Mouse (Mus musculus): ENCODE data around the gene Rpia. TPM values are rescaled to one million over a fixed set of nuclear protein-coding genes. Genes with fewer than 3 reads are reported as not detected.

The Rpia gene
- polyA plus RNA-seq, 1 experiment = 18.7 TPM

DNA sequence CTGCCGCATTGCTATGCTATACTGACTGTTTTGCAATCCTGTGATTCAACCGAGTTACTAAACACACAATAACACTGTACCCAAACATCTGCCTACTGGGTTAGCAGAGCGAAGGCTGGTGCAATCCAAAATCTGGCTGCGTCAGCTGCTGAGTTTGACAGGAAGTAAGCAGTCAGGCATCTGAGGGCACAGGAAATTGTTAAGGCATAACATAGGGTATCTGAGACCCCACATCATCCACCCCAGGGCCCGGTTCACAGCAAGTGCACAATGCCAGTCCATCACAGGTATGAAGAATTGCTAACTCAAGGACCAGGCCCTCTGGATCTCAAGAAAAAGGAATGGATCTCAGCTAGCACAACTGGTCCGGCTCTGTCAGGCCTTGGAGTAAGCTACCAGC, 29.4 kb downstream of the Rpia start:
- DNase-seq (ENCODE audit: low read depth, low spot score) = no peak
- WGBS = 69% methylated on average over 6 of the region's 6 CpGs

DNA sequence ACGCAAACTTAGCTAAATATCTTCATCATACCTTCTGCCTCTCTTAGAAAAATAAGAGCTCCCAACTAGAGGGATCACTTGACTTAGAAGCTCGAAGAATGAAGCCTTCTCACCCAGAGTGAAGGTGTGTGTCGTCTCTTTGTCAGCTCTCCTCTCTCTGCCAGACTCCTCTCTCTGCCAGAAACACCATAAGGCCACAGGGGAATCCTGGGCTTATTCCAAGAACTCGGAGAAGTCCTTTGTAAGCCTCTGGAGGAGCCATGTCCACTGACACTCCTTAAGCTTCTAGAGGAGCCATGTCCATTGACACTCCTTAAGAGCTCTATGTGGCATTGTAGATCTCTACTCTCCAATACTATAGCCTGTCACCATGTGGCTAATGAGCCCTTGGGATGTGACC, 31.1 kb downstream of the Rpia start:
- WGBS = 75% methylated on average over 4 of the region's 4 CpGs
- DNase-seq (ENCODE audit: low read depth, low spot score) = no peak

DNA sequence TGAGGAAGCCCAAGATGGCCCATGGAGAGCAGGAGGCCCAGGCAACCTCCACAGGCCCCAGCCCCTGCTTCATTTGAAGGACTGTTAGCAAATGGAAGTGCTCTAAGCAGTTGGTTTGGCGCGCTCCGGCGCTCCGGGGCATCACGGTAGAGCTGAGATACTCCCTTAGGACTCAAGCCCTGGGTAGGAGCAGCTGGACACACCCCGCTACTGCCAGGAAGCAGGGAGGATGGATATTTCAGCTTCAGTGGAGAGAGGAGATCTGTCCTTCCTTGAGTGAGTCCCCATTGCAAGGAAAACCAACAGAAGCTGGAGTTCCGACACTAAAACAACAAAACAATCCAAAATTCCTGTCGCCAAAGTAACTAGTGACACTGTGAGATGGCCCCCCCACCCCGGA, 37.2 kb downstream of the Rpia start:
- 92% methylated on average over 10 of the region's 10 CpGs for WGBS

DNA sequence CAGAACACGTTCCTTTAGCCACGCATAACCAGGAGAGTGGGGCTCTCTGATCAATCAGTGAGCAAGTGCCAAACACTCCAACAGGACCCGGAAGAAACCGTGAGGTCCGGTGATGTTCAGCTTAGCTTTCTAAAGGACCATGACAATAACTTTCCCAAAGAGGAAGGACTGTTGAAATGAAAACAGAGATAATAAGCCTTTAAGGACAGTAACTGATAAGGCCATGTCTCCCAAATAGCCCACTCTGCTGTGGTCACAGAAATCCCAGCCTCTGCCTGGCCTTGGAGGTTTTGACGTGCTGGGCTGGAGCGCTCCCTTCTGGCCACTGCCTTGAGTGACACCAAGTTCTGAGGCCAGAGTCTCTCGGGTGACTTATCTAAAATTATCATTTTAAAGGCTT, 39.7 kb downstream of the Rpia start:
- whole genome bisulfite sequencing = 54% methylated on average over 8 of the region's 8 CpGs
- DNase-seq (ENCODE audit: low read depth, low spot score) = no peak

More for the DNA sequence above, 37.2 kb downstream of the Rpia start:
- no peak for DNase-seq (ENCODE audit: low read depth, low spot score)

DNA sequence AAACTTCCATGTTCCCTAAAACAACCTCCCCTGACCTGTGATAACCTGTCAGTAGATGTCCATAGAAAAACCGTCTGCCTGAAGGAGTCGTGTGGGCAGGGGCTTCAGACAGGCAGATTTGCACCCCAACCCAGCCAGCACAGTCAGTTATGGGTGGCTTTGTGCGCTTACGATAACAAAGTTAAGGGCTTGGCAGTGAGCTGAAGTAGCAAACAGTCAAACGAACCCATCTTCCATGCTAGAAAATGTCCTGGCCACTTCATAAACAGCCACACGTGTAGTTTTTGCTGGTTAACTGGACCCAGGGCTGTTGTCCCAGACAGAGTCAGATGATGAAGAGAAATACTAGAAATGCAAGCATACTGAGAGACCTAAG, 40.1 kb downstream of the Rpia start:
- DNase-seq (ENCODE audit: low read depth, low spot score) = no peak
- 58% methylated on average over 6 of the region's 6 CpGs for WGBS

DNA sequence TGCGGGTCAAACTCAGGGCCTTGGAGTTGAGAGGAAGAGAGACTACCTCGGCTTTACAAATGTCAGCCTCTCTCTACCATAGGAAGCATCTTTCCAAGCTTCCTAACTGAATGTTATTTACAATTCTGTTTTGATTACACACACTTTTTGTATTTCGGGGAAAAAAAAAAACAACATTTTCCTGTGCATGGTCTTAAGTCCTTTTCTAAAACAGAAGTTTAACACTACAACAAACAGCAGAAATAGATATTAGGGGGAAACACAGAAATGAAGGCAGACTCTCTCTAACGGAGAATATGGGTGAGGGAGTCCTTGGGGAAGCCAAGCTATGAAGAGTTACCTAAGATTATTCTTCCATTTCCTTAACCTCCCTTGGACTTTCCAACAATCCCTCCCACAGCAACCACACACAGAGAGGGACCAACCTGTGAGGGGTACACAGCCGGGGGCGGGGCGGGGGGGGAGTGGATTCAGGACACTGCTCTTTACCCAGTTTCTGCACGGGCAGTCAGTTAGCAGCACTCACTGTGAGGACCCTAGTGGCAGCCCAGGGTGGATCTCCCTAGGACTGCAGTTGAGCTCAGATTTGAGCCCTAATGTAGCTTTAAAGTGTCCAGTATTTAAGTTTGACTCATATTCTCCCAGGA, 40.7 kb downstream of the Rpia start:
- DNase-seq (ENCODE audit: low read depth, low spot score) = no peak
- WGBS = 68% methylated on average over 8 of the region's 8 CpGs

DNA sequence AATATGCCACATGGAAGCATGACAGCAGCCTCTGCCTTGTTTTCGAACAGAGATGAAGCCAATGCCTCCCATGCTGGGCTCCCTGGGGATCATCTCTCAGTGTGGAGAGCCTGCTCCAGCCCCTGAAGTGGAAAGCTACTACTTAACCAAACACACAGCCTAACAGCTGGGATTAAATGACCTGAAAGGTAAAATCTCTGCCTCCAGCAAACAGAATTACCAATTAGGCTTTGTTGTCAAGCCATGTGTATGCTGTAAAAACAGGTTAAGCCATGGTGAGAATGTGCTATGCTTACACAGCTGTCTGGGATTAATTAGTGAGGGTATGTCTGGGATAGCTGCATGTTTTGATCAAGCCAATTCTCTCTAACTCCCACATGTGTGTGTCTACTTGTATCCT, 42.3 kb downstream of the Rpia start:
- 68% methylated on average over 1 of the region's 1 CpGs for WGBS

DNA sequence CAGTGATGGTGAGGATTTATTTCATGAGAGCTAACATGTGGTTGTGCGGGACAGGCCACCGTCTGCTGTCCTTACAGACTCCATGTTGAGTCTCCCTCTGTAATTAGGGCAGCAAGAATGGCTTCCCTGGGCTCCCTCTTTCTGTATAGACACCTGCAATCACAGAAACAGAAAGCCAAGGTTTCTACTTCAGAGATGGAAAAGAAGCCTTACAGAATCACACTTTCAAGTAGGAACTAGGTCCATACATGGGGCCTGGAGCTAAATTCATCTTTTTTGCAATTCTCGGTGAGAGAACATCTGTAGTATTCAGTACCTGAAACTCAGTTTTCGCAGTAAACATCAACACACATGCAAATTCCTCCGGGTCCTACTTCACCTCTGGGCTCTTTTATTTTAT, 44.3 kb downstream of the Rpia start:
- no peak for DNase-seq (ENCODE audit: low read depth, low spot score)
- WGBS = 91% methylated on average over 5 of the region's 5 CpGs

More for the DNA sequence above, 42.3 kb downstream of the Rpia start:
- DNase-seq (ENCODE audit: low read depth, low spot score) = no peak

DNA sequence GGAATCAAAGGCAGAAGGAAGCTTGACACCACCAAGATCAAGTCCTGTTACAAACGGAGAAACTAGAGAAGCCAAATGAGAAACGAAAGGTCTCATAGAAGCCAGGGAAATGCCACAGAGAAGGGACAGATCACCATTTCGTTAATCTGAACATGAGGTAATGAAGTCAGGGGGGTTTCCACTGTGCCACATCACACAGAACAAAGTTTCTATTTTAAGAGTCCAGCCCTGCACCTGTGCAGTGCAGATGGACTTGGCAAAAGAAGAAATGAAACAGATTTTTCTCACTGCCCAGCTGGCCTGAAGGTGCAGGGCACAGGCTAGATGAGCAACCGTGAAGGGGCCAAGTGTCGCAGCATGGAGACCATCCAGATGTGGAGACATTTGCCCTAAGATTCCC, 48.1 kb downstream of the Rpia start:
- WGBS = 79% methylated on average over 5 of the region's 5 CpGs
- no peak for DNase-seq (ENCODE audit: low read depth, low spot score)

DNA sequence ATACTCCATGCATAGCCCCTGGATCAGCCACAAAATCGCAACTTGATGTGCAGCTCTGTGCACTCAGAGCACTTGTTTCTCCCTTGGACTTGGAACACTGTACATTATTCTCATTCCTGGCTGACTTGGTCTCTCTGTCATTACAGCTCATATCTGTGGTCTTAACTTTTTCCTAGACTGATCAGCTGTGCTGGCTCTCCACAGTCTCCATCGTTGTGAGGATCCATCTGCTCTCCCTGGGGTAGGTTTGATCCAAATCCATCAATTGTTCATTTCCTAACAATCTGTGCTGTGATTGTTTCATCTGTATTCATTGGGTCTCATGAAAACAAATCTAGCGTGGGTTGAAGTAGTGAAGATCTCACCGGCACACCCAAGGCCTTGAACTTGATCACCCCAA, 49.2 kb downstream of the Rpia start:
- 71% methylated on average over 4 of the region's 4 CpGs for WGBS
- no peak for DNase-seq (ENCODE audit: low read depth, low spot score)

DNA sequence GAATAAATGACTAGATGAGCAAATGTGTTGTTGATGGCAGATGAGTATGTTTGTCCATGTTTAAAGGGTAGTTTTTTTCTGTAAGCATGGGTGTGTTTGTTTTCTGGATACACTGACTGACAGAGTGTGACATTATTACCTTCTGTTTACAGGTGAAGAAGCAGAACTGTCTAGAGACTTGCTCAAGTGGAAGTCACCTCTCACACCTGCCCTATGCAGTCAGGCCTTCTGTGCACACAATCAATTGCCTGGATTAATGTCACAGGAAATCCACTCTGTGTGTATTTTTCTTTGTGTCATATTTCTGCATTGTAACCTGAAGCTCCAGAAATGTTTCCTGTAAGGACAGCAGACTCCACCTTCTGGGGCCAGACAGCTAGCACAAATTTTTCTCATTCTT, 51.5 kb downstream of the Rpia start:
- no peak for DNase-seq (ENCODE audit: low read depth, low spot score)

DNA sequence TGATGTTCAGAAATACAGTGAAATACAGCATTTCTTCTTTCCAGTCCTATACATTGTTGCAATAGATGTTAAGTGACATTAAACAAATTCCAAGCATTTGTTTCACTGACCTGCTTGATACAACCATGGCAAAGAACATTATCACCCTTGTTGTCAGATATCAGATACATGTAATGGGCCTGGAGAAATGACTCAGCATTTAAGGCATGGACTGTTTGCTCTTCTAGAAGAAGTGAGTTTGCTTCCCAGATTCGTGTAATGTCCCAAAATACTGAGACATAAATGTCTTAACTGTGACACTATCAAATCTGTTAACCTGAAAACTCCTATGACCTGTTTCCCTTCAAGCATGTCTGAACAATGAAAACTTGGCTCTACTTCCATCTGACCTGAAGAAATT, 52.6 kb downstream of the Rpia start:
- WGBS = 23% methylated on average over 1 of the region's 1 CpGs
- no peak for DNase-seq (ENCODE audit: low read depth, low spot score)

DNA sequence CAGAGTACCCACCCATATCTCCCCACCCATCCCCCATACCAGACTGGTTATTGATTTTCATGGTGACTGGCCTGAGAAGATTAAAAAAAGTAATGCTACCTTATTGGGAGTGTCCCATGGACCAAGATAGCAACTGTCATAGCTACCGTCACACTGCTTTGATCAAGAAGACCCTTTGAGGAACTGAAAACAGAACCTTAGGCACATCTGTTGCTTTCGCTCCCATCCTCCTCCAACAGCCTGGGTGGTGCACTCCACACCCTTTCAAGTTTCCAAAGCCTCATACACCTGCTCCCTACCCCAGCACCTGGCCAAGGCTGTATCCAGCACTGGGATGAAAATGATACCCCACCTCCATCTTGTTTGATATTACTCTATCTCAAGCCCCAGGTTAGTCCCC, 56.5 kb downstream of the Rpia start:
- DNase-seq (ENCODE audit: low read depth, low spot score) = no peak
- WGBS = 90% methylated on average over 2 of the region's 2 CpGs

DNA sequence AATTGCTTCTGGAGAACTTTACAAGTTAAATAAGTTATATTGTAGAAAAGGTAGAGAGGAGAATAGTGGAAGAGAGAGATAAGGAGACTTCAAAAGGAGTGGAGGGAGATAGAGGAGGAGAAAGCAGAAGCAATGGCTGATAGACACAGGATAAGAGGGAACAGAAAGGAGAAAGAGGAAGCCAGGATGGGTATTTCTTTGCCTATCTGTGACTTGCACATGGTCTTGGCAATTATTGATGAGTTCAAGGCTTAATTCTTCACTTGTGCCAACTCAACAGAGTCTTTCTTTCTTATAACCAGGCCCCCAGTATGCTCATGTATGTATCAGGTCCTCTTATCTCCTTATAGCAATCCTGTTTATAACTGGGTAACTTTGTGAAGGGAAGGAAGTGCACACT, 61.2 kb downstream of the Rpia start:
- DNase-seq (ENCODE audit: low read depth, low spot score) = no peak

DNA sequence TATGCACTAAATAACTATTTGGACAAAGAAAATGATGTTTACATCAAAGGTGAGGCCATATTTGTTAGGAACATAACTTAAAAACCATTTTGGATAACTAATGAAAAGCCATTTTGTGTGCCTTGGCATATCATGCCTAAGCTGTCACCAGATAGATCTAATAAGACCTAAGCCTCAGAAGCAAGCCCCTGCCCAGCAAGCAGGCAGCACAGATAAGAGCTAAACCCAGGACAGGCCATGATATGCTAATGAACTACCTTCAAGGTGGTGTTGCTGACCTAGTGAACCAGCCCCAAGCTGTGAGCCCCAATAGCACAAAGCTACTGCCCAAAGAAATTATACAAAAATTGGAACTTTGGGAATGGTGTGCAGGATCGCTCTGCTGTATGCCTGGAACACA, 62.9 kb downstream of the Rpia start:
- 95% methylated on average over 1 of the region's 1 CpGs for WGBS
- no peak for DNase-seq (ENCODE audit: low read depth, low spot score)

DNA sequence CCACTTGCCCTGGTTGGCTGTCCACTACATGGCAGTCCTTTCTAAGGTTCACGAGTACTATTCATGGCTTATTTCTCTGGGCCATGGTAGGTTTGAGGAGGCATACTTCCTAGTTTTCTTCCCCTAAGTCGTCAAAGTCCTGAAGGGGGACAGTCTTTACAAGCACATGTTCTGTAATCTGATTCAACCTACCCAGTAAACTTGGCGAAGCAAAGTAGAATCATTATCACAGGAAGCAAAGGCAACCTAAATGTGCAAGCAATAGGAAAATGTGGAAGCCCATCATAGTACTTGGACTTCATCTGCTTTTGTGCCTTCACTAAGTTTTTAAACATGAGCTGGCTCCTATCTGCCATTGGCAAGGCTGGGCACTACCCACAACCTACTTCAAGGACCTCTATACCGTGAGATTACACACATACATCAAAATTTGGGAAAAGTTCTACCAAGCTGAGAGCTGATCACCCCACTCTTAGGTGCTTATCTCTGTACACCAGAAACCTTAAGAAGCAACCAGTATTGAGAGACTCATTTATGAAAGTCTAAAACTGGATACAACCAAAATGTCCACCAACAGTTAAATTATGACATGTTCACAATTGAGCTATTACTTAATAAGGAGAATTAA, 64.8 kb downstream of the Rpia start:
- 75% methylated on average over 4 of the region's 4 CpGs for WGBS
- no peak for DNase-seq (ENCODE audit: low read depth, low spot score)

DNA sequence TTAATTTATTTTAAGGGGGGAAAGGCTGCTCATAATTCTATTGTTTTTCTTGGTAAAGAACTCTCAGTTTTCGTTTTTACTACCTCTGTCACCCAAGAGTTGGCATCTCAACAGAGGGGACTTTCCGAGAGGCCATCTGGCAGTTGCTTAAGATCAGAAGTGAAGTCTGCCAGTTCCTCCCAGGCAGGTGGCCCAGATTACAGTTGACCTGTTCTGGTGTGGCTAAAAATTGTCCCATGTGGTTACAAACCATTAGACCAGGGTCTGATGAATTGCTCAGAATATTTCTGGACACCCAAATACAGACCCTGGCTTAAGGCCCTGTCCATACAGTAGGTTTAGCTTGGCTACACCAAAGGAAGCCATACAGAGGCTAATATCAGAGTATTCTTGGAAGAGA, 66.4 kb downstream of the Rpia start:
- 37% methylated on average over 2 of the region's 2 CpGs for WGBS
- DNase-seq (ENCODE audit: low read depth, low spot score) = no peak

DNA sequence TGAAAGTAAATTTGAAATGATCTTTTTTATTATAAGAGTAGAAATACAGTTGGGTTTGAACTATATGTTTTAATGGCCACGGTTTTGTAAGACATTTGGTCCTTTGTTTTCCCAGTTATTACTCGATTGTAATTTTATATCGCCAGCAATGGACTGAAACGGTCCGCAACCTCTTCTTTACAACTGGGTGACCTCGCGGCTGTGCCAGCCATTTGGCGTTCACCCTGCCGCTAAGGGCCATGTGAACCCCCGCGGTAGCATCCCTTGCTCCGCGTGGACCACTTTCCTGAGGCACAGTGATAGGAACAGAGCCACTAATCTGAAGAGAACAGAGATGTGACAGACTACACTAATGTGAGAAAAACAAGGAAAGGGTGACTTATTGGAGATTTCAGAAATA, 67.3 kb downstream of the Rpia start:
- DNase-seq (ENCODE audit: low read depth, low spot score) = no peak
- WGBS = 92% methylated on average over 13 of the region's 13 CpGs

DNA sequence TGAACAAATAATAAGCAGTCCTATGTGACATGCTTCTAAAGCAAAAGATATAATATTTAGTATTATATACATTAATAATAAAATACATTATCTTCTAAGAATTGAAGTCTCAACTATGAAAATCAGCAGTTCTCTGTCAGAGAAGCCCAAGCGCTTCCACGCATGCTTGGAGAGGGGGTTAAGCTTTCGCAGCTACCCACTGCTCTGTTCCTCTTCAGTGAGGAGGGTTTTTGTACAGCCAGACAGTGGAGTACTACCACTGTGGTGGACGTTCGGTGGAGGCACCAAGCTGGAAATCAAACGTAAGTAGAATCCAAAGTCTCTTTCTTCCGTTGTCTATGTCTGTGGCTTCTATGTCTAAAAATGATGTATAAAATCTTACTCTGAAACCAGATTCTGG, 69.7 kb downstream of the Rpia start:
- DNase-seq (ENCODE audit: low read depth, low spot score) = no peak
- WGBS = 86% methylated on average over 7 of the region's 7 CpGs

DNA sequence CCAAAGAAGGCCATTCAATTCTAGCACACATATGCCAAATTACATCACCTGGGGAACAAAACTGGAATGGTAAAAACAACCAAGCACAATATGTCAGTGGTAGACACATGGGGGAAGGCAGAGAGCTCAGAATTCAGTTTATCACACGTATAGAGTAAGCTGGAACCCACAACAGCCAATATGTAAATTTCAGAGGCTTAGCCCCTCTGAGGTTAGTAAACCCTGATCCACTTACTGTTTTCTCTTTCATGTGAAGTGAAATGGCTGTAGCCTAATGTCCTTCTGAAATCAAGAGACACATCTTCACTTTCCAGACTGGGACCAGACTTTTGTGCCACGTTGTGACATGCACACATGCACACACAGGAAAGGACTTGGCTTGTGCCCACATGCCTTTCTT, 73.3 kb downstream of the Rpia start:
- no peak for DNase-seq (ENCODE audit: low read depth, low spot score)
- 62% methylated on average over 2 of the region's 2 CpGs for WGBS

DNA sequence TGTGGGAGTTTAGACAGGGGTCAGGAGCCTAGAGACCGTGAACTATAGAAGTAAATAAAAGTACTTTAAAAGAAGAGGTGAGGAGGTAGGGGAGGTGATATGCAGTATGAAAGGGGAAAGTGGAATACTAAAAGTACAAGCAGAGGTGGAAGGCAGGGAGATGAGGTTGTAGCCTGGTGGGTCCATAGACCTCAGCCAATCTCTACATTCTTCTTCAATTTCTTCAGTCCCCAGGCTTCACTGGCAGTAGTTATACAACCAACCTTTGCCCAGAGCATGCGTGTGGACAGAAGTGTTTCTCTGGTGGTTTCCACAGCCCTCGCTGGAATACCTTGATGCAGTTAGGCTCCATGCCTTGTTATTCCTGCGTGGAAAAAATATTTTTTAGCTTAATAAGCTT, 73.9 kb downstream of the Rpia start:
- 71% methylated on average over 4 of the region's 4 CpGs for WGBS
- DNase-seq (ENCODE audit: low read depth, low spot score) = no peak
